Mouse (Mus musculus): ENCODE data around the gene P4ha1.

The P4ha1 gene

DNA sequence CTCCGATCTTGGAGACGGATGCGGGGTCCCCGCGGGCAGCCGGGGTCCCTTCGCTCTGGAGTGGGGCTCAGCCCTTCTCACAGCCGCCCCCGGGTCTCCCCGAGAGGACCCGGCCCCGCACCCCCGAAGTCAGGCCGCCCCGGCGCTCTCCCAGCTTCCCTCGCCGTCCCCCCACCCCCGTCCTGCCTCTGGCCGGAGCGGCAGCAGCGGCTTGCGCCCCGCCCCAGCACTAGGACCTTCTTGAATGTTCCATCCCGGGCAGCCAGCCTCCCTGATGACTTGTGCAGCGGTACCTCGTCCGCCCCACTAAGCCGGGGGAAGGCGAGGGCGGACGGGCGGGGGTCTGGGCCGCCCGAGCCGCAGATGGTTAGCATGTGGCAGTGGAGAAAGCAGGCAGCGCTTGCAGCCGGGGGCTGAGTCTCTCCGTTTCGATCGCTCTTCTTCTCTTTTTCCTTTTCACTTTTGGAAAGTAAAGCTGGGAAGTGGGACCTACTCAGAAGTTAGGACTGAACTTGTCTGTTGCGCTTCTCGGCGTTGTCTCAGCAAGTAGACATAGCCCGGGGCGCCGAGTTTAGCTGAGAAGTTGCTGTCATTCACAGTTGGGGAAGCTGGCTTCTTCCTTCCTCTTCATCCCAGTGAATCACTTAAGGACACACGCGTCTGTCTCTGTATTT, 529 bp downstream of the P4ha1 start:
- DNase-seq (ENCODE audit: low spot score in 2 of 2) = no peak

DNA sequence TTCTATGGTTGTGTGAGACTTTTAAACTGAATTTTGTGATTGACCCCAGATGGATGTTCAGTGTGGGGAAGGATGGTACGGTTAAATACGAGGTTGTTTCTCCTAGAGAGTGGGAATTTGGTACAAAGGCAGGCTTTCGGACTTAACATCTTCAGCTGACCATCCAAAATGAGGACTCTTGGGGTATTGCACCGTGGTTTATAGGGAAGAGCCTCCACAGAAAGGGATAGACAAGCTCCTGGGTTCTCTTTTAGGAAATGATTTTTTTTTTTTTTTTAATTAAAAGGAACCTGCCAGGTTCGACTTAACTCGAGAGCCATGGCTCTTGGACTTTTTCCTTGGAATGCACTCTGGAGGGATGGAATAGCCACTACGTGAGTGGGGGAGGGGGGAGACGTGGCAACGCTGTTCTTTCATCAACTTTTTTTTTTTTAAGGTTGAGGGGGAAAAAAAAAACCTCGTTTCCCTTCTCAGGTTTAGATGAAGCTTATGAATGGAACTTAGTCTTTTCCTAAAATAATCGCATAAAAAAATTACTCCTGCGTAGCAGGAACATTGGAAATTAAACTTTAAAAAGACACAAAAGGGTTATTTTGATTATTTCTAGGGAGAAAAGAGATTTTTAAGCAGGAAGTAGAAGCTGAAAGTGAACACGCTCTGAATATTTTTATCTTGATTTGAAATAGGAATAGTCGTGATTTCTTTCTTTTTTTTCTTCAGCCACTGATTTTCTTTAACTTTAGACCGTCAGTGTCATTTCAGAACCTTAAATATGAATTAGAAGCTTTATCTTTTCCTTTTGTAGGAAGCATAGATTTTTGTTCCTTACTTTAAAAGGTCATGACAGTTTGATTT, 1.4 kb downstream of the P4ha1 start:
- no peak for DNase-seq (ENCODE audit: low spot score in 2 of 2)

GRCm38 (mm10) chr10:59326612-59327315, 3.7 kb downstream of the P4ha1 start:
- DNase-seq (ENCODE audit: low spot score in 2 of 2) = no peak

DNA sequence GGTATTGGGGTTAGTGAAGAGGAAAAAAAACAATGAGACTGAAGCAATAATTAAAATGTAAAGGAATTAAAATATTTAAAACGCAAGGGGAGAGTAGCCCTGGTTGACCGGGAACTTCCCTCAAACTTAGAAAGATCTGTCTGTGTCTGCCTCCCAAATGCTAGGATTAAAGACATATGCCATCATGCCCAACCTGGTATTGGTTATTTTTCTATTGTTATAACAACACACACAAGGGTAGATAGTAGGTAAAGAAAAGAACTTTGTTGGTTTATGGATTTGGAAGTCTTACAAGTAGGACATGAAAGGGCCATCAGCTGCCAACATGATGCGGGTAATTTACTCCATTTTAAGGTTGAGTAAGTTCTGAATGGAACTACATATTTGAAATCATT, 4.2 kb downstream of the P4ha1 start:
- no peak for DNase-seq (ENCODE audit: low spot score in 2 of 2)

DNA sequence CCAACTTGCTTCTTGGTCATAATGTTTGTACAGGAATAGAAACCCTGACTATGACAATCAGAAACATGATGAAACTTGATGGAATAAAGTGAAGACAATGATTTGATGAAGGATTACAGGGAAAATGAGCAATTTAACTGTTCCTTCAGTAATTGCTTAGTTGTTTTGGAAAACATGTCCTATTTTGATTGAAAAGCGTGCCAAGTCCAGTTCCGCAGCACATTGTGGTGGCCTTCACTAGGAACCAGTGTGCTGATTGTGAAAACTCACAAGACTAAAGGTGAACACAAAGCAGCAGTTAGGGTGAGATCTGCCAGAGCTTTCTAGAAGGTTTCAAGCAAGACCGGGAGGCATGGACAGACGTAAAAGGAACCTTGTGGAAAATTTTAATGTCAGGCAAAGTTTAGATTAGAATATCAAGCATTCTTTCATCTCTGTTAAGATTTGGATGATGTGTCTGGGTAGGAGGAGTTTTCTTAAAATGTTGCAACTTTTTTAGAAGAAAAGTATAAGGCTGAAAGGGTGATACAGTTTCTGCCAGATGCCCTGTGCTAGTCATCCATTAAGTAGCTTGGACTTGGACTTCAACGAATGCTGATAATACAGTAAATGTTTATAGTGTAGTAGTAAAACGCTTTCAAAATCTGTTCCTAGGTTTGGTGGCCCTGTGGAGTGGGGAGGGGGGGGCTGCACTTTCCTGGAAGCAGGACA, 8.6 kb downstream of the P4ha1 start:
- DNase-seq (ENCODE audit: low spot score in 2 of 2) = no peak

DNA sequence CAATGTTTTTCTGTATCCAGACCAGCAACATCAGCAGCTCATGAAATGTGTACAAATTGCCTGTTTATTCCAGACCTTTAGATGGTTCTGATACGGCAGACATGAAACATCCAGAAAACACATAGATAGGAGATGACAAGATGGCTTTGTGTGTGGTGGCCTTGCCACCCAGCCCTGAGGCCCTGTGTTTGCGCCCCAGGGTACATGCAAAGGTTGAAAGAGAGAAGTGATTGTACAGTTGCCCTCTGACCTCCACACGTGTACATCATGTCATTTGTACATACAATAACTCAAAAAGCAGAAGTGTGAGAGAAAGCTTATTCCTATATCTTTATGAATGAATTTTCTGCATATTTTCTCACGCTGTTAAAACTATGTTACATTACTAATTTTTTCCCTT, 10.3 kb downstream of the P4ha1 start:
- no peak for DNase-seq (ENCODE audit: low spot score in 2 of 2)

DNA sequence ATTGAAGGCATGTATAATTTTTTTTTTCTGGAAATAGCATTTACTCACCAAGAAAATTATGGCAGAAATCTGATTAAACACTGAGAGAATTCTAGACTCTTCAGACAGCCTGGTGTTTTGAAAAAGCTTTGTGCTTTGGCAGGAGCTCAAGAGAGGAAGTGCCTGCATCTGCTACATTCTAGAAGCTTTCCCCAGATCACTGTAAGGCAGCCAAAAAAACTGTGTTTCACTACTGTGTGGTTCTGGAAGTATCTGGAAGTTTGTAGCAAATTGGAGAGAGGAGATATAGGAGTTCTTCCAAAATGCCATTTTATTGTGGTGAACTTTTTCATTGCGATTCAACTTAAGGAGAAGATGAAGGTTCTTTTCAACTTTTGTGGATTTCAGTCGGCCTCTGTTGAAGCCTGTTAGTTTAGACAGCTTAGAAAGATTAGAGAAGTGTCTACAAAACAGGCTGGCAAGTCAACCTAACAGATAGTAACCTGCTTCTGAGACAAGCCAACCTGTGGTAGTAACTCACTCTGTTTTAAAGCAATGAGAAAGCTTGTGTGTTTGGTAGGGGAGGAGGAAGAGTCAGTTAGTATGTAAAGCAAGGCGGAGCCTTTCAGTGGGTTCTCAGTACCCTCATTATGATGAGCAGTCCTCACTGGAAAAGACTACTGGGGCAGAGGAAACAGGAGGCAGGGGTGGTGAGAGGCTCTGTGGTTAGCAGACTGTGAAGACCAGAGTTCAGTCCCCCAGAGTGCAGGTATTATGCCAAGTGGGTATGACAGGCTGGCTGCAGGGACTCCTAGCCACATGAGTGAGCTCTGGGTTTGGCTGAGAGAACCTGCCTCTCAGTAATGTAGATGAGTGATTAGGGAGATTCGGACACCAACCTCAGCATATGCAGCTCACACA, 12.1 kb downstream of the P4ha1 start:
- peak; percentile 35 to 40 for DNase-seq (ENCODE audit: low spot score in 2 of 2)

- DNase-seq (ENCODE audit: low spot score in 2 of 2) = no peak
Observed at GRCm38 (mm10) chr10:59336124-59336523, 13.0 kb downstream of the P4ha1 start.

GRCm38 (mm10) chr10:59346560-59346959, 23.5 kb downstream of the P4ha1 start:
- DNase-seq (ENCODE audit: low spot score in 2 of 2) = no peak

- no peak for DNase-seq (ENCODE audit: low spot score in 2 of 2)
Observed at GRCm38 (mm10) chr10:59348200-59348599, 25.1 kb downstream of the P4ha1 start.

DNA sequence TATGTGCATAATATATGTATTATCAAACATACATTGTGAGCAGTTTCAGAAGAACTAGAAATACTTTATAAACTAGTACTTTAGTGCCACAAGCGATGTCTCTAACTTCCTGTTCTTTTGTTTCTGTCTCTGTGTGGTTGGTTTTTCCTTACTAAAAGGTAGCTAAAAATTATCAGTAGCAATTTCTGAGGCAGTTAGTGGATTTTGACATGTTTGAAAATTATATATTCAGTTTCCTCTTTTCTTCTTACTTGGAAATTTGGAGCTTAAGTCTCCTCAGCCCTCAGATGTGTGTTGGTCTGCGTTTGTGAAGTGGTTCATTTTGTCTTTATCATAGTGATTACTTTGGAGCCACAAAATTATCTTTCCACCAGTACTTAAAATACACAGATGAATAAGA, 26.4 kb downstream of the P4ha1 start:
- DNase-seq (ENCODE audit: low spot score in 2 of 2) = no peak

GRCm38 (mm10) chr10:59353065-59353464, 30.0 kb downstream of the P4ha1 start:
- no peak for DNase-seq (ENCODE audit: low spot score in 2 of 2)

- DNase-seq (ENCODE audit: low spot score in 2 of 2) = no peak
Observed at GRCm38 (mm10) chr10:59354120-59354519, 31.0 kb downstream of the P4ha1 start.

GRCm38 (mm10) chr10:59355020-59355419, 31.9 kb downstream of the P4ha1 start:
- DNase-seq (ENCODE audit: low spot score in 2 of 2) = no peak

DNA sequence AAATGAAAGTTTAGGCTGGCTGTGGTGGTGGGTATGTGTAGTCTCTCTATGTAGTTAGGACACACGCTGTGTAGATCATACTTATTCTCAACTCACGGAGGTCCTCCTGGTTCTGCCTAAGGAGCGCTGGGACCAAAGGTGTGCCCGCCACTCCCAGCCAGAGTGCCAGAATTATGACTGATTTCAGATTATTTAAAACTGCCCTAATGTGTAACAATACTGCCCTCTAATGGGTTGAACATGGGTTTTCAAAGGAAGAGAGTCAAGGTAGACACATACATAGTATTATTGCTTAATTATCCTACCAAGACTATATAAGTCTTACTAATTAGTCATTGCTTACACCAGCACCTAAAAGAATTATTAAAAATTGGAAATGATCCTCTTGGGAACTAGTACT, 35.6 kb downstream of the P4ha1 start:
- DNase-seq (ENCODE audit: low spot score in 2 of 2) = no peak

- no peak for DNase-seq (ENCODE audit: low spot score in 2 of 2)
Observed at GRCm38 (mm10) chr10:59363208-59363607, 40.1 kb downstream of the P4ha1 start.

DNA sequence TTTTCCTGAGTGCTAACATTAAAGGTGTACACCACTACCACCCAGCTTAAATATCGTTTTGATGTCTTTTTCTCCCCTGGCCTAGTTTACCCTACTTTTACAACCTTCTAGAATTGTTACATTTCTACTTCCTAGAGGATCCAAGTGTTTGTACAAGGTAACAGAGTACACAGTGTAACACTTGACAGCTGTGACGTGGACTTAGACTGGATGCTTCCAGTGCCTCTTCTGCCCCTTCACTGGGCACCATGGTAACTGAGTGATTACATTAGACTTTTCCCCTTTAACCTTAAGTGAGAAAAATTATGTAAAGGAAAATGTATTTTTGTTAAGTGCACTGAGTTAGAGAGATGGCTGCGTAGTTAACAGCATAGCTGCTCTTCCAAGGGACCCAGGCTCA, 41.5 kb downstream of the P4ha1 start:
- DNase-seq (ENCODE audit: low spot score in 2 of 2) = no peak

DNA sequence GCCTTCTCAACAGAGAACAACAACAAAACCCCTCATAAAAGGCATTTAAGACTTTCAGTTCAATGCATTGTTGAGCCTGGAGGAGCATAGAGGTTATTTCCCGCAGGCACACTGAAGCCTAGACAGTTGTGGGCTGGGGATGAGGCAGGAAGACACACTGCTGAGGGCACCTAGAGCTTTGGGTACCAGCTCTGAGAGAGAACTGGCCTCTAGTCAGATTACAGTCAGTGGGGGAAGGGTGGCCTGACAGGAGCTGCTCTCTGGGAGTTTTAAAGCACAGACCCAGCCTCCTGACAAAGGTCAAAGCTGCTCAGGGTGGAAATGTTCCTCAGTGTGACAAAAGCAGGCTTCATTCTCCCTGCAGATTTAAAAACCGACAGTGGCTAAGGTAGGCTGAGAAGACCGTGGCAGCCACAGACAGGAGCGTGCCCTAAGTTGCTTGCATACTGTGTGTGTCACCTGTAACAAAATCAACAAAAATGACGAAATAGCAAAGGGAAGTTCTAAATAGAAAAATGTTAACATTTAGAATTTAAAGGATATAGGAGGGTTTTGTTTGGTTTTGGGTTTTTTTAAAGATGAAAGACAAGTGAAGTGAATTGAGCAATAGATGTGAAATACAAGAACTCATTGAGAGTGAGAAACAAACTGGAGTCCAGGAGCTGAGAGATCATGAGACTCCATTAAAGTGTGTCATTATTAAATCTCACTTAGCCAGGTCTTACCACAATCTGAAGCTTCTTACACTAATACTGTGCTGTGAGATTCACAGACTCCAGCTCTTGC, 42.9 kb downstream of the P4ha1 start:
- DNase-seq (ENCODE audit: low spot score in 2 of 2) = no peak

DNA sequence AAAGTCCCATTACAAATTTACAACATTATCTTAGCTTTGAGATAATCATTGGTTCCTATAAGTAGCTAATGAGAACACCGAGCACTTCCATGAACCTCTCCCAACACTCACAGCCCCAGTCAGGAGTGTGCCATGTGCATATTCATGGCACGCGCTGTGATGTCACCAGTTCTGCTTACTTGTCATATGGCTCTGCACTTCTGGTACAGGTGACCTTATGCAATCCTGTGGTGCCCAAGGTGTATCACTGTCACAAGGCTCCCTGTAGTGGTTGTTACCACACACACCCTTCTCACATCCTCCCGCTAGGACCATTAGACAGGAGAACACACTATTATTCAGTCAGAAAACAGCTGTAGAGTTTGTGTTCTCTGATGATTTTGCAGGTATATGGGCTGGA, 43.6 kb downstream of the P4ha1 start:
- no peak for DNase-seq (ENCODE audit: low spot score in 2 of 2)

DNA sequence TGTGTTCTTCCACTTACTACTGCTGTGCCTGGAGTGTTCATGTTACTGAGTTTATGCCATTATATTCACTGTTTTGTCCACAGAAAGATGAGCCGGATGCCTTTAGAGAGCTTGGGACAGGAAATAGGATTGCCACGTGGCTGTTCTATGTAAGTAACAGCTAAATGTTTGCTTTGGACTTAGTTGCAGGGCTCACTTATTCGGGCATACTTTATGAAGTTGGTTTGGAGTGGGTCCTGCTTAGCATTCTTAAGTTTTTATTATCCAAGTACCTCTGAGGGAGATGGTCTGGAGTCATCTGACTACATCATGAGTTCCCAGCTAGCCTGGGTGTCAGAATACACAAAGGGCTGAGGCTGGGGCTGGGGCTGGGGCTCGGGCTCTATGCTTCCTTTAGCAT, 44.1 kb downstream of the P4ha1 start:
- DNase-seq (ENCODE audit: low spot score in 2 of 2) = no peak

All from frontal cortex, postnatal 10 days (tissue).